Mouse (Mus musculus): ENCODE data around the gene Ddx24. TPM values are rescaled to one million over a fixed set of nuclear protein-coding genes. Genes with fewer than 3 reads are reported as not detected.

Ddx24 gene
- total RNA-seq, 2 experiments from 2014 or later, result 220 to 238 TPM

- no peak for DNase-seq (ENCODE audit: extremely low spot score in 1 of 2, low spot score in 2 of 2)
- no peak overlapping the region for H3K27ac ChIP-seq
- no peak overlapping the region for H3K4me3 ChIP-seq
- TF ChIP-seq CTCF (IDR thresholded peaks at IDR 0.05), result no peak
- intact Hi-C loops (cut with DNase I), result no loop called here
Measured at GRCm38 (mm10) chr12:103362336-103362735, 63.3 kb downstream of the Ddx24 start.

GRCm38 (mm10) chr12:103361539-103362307, 63.9 kb downstream of the Ddx24 start:
- Histone ChIP-seq H3K4me3 (no peak overlapping the region), H3K27ac (no peak overlapping the region)
- no peak for TF ChIP-seq CTCF (IDR thresholded peaks at IDR 0.05)
- DNase-seq (ENCODE audit: extremely low spot score in 1 of 2, low spot score in 2 of 2), result no peak
- intact Hi-C loops (cut with DNase I), result no loop called here

- no peak overlapping the region for H3K27ac ChIP-seq
- no peak overlapping the region for H3K4me3 ChIP-seq
- intact Hi-C loops (cut with DNase I), result no loop called here
- no peak for DNase-seq (ENCODE audit: extremely low spot score in 1 of 2, low spot score in 2 of 2)
- TF ChIP-seq CTCF (IDR thresholded peaks at IDR 0.05), result no peak
Measured at GRCm38 (mm10) chr12:103360812-103361211, 64.8 kb downstream of the Ddx24 start.

- no peak overlapping the region for H3K4me3 ChIP-seq
- no peak for TF ChIP-seq CTCF (IDR thresholded peaks at IDR 0.05)
- DNase-seq (ENCODE audit: extremely low spot score in 1 of 2, low spot score in 2 of 2), result no peak
- intact Hi-C loops (cut with DNase I), result no loop called here
- peak overlapping the region; percentile 70 for H3K27ac ChIP-seq
Measured at GRCm38 (mm10) chr12:103358951-103359801, 66.5 kb downstream of the Ddx24 start.

GRCm38 (mm10) chr12:103358216-103358615, 67.4 kb downstream of the Ddx24 start:
- H3K27ac ChIP-seq, result peak overlapping the region; percentile 70
- intact Hi-C loops (cut with DNase I), result no loop called here
- H3K4me3 ChIP-seq, result no peak overlapping the region
- no peak for TF ChIP-seq CTCF (IDR thresholded peaks at IDR 0.05)
- DNase-seq (ENCODE audit: extremely low spot score in 1 of 2, low spot score in 2 of 2), result no peak

Other genes starting within 250 kb of the Ddx24 start
- 1 to 10 TPM; 4.2 to 6.1 TPM for gene Prima1, start 183.7 kb downstream of the Ddx24 start, total RNA-seq (2021)
- 1 to 10 TPM; 1.6 to 2.6 TPM for gene Fam181a, start 114.9 kb downstream of the Ddx24 start, total RNA-seq (2021)
- gene Asb2, start 69.8 kb downstream of the Ddx24 start, total RNA-seq (2021), result 1 to 10 TPM; 3.3 to 3.7 TPM
- gene Otub2, start 37.1 kb downstream of the Ddx24 start, total RNA-seq (2021), result 10 to 100 TPM; 34.2 to 35.1 TPM
- gene 9330161L09Rik, start 18.0 kb downstream of the Ddx24 start, total RNA-seq (2021), result 1 to 10 TPM; 2.6 to 3.7 TPM
- 10 to 100 TPM; 53.9 to 70.1 TPM for gene Ifi27, start 8.4 kb upstream of the Ddx24 start, total RNA-seq (2021)
- 1 to 10 TPM; 2.0 to 2.3 TPM for gene Ifi27l2a, start 17.9 kb upstream of the Ddx24 start, total RNA-seq (2021)
- gene Ifi27l2b, start 31.4 kb upstream of the Ddx24 start, total RNA-seq (2021), result not detected
- gene Ppp4r4, start 106.5 kb upstream of the Ddx24 start, total RNA-seq (2021), result 10 to 100 TPM; 24.8 to 25.8 TPM
- gene Serpina10, start 205.6 kb upstream of the Ddx24 start, total RNA-seq (2021), result not detected
- not detected for gene Serpina6, start 231.4 kb upstream of the Ddx24 start, total RNA-seq (2021)